Mouse (Mus musculus) thymus, postnatal 0 days (tissue): ENCODE data around the gene 9930022D16Rik. TPM values are rescaled to one million over a fixed set of nuclear protein-coding genes. Genes with fewer than 3 reads are reported as not detected.

Source experiments
- DNase-seq: peaks from one replicate; pipeline ENCODE4 v3.0.0-alpha.2; 2015; ENCODE audit warnings: low spot score
- microRNA-seq: library from miRNA; unstranded; fragments of <30 nt; microRNA quantifications from one replicate; pipeline ENCODE4, GENCODE M21; 2016; ENCODE audit warnings: borderline number of aligned reads
- polyA plus RNA-seq: library from polyadenylated mRNA; unstranded; fragments of >200 nt; fragmentation: Nextera tagmentation; extraction: Ambion mirVana; gene quantifications from 2 replicates; pipeline ENCODE4 v1.2.1, GENCODE M21; 2015

9930022D16Rik gene
- polyA plus RNA-seq, 1 experiment from 2014 or later = 0.08 TPM

- DNase-seq = peak; percentile 79
Measured at GRCm38 (mm10) chr11:109445438-109446035, 31.8 kb downstream of the 9930022D16Rik start.

- no peak for DNase-seq
Measured at GRCm38 (mm10) chr11:109451169-109451568, 37.5 kb downstream of the 9930022D16Rik start.

GRCm38 (mm10) chr11:109456261-109456660 is 42.5 kb downstream of the 9930022D16Rik start:
- no peak for DNase-seq

GRCm38 (mm10) chr11:109458165-109458564 is 44.4 kb downstream of the 9930022D16Rik start:
- DNase-seq = no peak

- DNase-seq = no peak
Measured at GRCm38 (mm10) chr11:109460586-109460985, 46.9 kb downstream of the 9930022D16Rik start.

GRCm38 (mm10) chr11:109465068-109465467 is 51.4 kb downstream of the 9930022D16Rik start:
- DNase-seq = no peak

GRCm38 (mm10) chr11:109466987-109467386 is 53.3 kb downstream of the 9930022D16Rik start:
- no peak for DNase-seq

- DNase-seq = no peak
Measured at GRCm38 (mm10) chr11:109468133-109468532, 54.4 kb downstream of the 9930022D16Rik start.

Small RNAs within 50 kb of the gene (microRNA-seq; reads per million reads assigned to microRNA genes)
- not detected for gene Gm25540

Other genes with a start within 250 kb of the 9930022D16Rik start
- 0.66 and 1.5 TPM in 2 replicates for gene Rgs9, start 115.8 kb upstream of the 9930022D16Rik start, polyA plus RNA-seq
- gene Gna13, start 51.1 kb upstream of the 9930022D16Rik start, polyA plus RNA-seq = 34.1 and 46.4 TPM in 2 replicates
- gene Amz2, start 12.0 kb downstream of the 9930022D16Rik start, polyA plus RNA-seq = 59.4 and 60.0 TPM in 2 replicates
- 2.3 and 2.4 TPM in 2 replicates for gene Arsg, start 59.5 kb downstream of the 9930022D16Rik start, polyA plus RNA-seq
- gene Slc16a6, start 59.7 kb downstream of the 9930022D16Rik start, polyA plus RNA-seq = 14.4 TPM in 2 replicates
- gene Wipi1, start 198.1 kb downstream of the 9930022D16Rik start, polyA plus RNA-seq = 12.3 and 14.4 TPM in 2 replicates
- 353 and 361 TPM in 2 replicates for gene Prkar1a, start 235.5 kb downstream of the 9930022D16Rik start, polyA plus RNA-seq